Mouse (Mus musculus) frontal cortex, adult (tissue): ENCODE measurements around the gene Gp1ba.
A peak's percentile ranks its signal among the peaks of the same experiment; 100 is the strongest.

ENCODE experiments used
- ATAC-seq: cut with Nextera tagmentation; 2 replicates; pipeline ENCODE4 v1.9.2; 2017; ENCODE audit warnings: mild to moderate bottlenecking, moderate library complexity, mixed read lengths; ENCODE audit not compliant: low TSS enrichment

Gene Gp1ba

GRCm38 (mm10) chr11:70669582-70670345 lies 30.8 kb downstream of the Gp1ba start:
- ATAC-seq, result 0 out of 2 replicates have a peak, but pooled peaks have one; percentile 8

- ATAC-seq, result no peak
Measured at GRCm38 (mm10) chr11:70670483-70670882, 31.6 kb downstream of the Gp1ba start.

GRCm38 (mm10) chr11:70671333-70672047 lies 32.6 kb downstream of the Gp1ba start:
- ATAC-seq, result no peak

GRCm38 (mm10) chr11:70674014-70674413 lies 35.1 kb downstream of the Gp1ba start:
- no peak for ATAC-seq

GRCm38 (mm10) chr11:70674501-70674900 lies 35.6 kb downstream of the Gp1ba start:
- ATAC-seq, result no peak

GRCm38 (mm10) chr11:70678092-70678491 lies 39.2 kb downstream of the Gp1ba start:
- no peak for ATAC-seq

- ATAC-seq, result no peak
Measured at GRCm38 (mm10) chr11:70678576-70678975, 39.7 kb downstream of the Gp1ba start.

- ATAC-seq, result no peak
Measured at GRCm38 (mm10) chr11:70679361-70679760, 40.4 kb downstream of the Gp1ba start.

GRCm38 (mm10) chr11:70679894-70680293 lies 41.0 kb downstream of the Gp1ba start:
- ATAC-seq, result no peak

- ATAC-seq, result no peak
Measured at GRCm38 (mm10) chr11:70681170-70681569, 42.2 kb downstream of the Gp1ba start.

GRCm38 (mm10) chr11:70681897-70682581 lies 43.1 kb downstream of the Gp1ba start:
- ATAC-seq, result peak; percentile 38; the same call in 1 of the 2 replicates

GRCm38 (mm10) chr11:70683640-70684039 lies 44.7 kb downstream of the Gp1ba start:
- ATAC-seq, result no peak

GRCm38 (mm10) chr11:70686901-70687566 lies 48.1 kb downstream of the Gp1ba start:
- ATAC-seq, result peak; percentile 64

GRCm38 (mm10) chr11:70687601-70688199 lies 48.8 kb downstream of the Gp1ba start, which contains the start of gene Camta2:
Gene Camta2, minus strand, starts transcription at chr11:70688105.
- ATAC-seq, result peak; percentile 56

GRCm38 (mm10) chr11:70688372-70688771 lies 49.5 kb downstream of the Gp1ba start:
- ATAC-seq, result no peak

- no peak for ATAC-seq
Measured at GRCm38 (mm10) chr11:70689578-70689977, 50.7 kb downstream of the Gp1ba start.
